Comparison of ENCODE assay signal across 8 mouse cellular contexts in genomic region chr2:5950766-5951595, GRCm38 (mm10). TPM values are rescaled to one million over a fixed set of nuclear protein-coding genes. Genes with fewer than 3 reads are reported as not detected.
A peak's percentile ranks its signal among the peaks of the same experiment; 100 is the strongest.
DNase-seq lines count a peak whose midpoint lies in the region; ATAC-seq and TF ChIP-seq lines count a peak whose summit lies in the region.

Gene Upf2 (plus strand): TSS chr2:5951469.

- H3K9me3 ChIP-seq in embryonic facial prominence, embryonic 13.5 days = no peaks in the 10 kb centered on the region
- no peaks in the 10 kb centered on the region for H3K9me3 ChIP-seq in limb, embryonic 12.5 days
- no peaks in the 10 kb centered on the region for H3K9me3 ChIP-seq in midbrain, embryonic 15.5 days

- no peaks in the 10 kb centered on the region for H3K27me3 ChIP-seq in embryonic facial prominence, embryonic 13.5 days
- no peaks in the 10 kb centered on the region for H3K27me3 ChIP-seq in kidney, adult 2 months (replicated peaks; ENCODE audit: control insufficient read depth, insufficient read depth, low read length)
- no peaks in the 10 kb centered on the region for H3K27me3 ChIP-seq in limb, embryonic 12.5 days
- no peaks in the 10 kb centered on the region for H3K27me3 ChIP-seq in midbrain, embryonic 15.5 days (replicated peaks)
- no peaks in the 10 kb centered on the region for H3K27me3 ChIP-seq in spleen, adult 2 months (ENCODE audit: control insufficient read depth, insufficient read depth, low read length)

- peak within 1 kb of the TSS; percentile 90 for H3K27ac ChIP-seq in embryonic facial prominence, embryonic 13.5 days
- H3K27ac ChIP-seq in kidney, adult 2 months (ENCODE audit: insufficient read depth, low read depth, low read length) = peak within 1 kb of the TSS; percentile 99
- peak within 1 kb of the TSS; percentile 87 for H3K27ac ChIP-seq in limb, embryonic 12.5 days
- peak within 1 kb of the TSS; percentile 91 for H3K27ac ChIP-seq in midbrain, embryonic 15.5 days
- H3K27ac ChIP-seq in spleen, adult 2 months (ENCODE audit: insufficient read depth, low read length) = peak within 1 kb of the TSS; percentile 97

- TF ChIP-seq POLR2A in kidney, adult 2 months (IDR thresholded peaks at IDR 0.05; ENCODE audit: low read depth, low read length) = peak; percentile 44
- TF ChIP-seq POLR2A in spleen, adult 2 months (IDR thresholded peaks at IDR 0.05; ENCODE audit: low read depth, low read length) = peak; percentile 55

- TF ChIP-seq CTCF in kidney, adult 2 months (conservative IDR thresholded peaks at IDR 0.05; ENCODE audit: insufficient read depth, insufficient read length, low read depth, low read length) = no peak
- TF ChIP-seq CTCF in spleen, adult 2 months (IDR thresholded peaks at IDR 0.05; ENCODE audit: extremely low read depth, insufficient read depth, insufficient read length, insufficient replicate concordance) = 0 out of 2 replicates have a peak, but pooled peaks have one; percentile 0

- peak within 1 kb of the TSS; percentile 98 for H3K4me3 ChIP-seq in embryonic facial prominence, embryonic 13.5 days
- H3K4me3 ChIP-seq in kidney, adult 2 months (ENCODE audit: insufficient read depth, low read depth, low read length) = peak within 1 kb of the TSS; percentile 92
- H3K4me3 ChIP-seq in limb, embryonic 12.5 days (replicated peaks) = peak within 1 kb of the TSS; percentile 97
- H3K4me3 ChIP-seq in midbrain, embryonic 15.5 days = peak within 1 kb of the TSS; percentile 99
- peak within 1 kb of the TSS; percentile 95 for H3K4me3 ChIP-seq in spleen, adult 2 months (ENCODE audit: extremely low read depth, insufficient read depth, insufficient read length)

- WGBS in embryonic facial prominence, embryonic 13.5 days = under 1% methylated on average over 52 of the region's 54 CpGs
- under 1% methylated on average over 50 of the region's 54 CpGs for WGBS in kidney, adult 2 months
- under 1% methylated on average over 46 of the region's 54 CpGs for WGBS in limb, embryonic 12.5 days
- under 1% methylated on average over 36 of the region's 54 CpGs for WGBS in midbrain, embryonic 15.5 days
- under 1% methylated on average over 46 of the region's 54 CpGs for WGBS in spleen, adult 2 months

- H3K4me2 ChIP-seq in embryonic facial prominence, embryonic 13.5 days = peak within 1 kb of the TSS; percentile 79
- H3K4me2 ChIP-seq in limb, embryonic 12.5 days = peak within 1 kb of the TSS; percentile 80
- H3K4me2 ChIP-seq in midbrain, embryonic 15.5 days = peak within 1 kb of the TSS; percentile 90

- ATAC-seq in embryonic facial prominence, embryonic 13.5 days (ENCODE audit: insufficient number of reproducible peaks, insufficient read depth, low FRiP score, low TSS enrichment, low read depth) = peak; percentile 97
- ATAC-seq in limb, embryonic 12.5 days (ENCODE audit: insufficient number of reproducible peaks, insufficient read depth, low FRiP score, low TSS enrichment, low read depth) = peak; percentile 94
- peak; percentile 97 for ATAC-seq in midbrain, embryonic 15.5 days (replicated peaks)

- H3K9ac ChIP-seq in embryonic facial prominence, embryonic 13.5 days = peak within 1 kb of the TSS; percentile 96
- H3K9ac ChIP-seq in limb, embryonic 12.5 days (replicated peaks) = peak within 1 kb of the TSS; percentile 93
- peak within 1 kb of the TSS; percentile 96 for H3K9ac ChIP-seq in midbrain, embryonic 15.5 days

- H3K36me3 ChIP-seq in embryonic facial prominence, embryonic 13.5 days = no peaks in the 10 kb centered on the region
- H3K36me3 ChIP-seq in kidney, adult 2 months (ENCODE audit: control insufficient read depth, insufficient read depth, low read length) = no peaks in the 10 kb centered on the region
- H3K36me3 ChIP-seq in limb, embryonic 12.5 days = no peaks in the 10 kb centered on the region
- H3K36me3 ChIP-seq in midbrain, embryonic 15.5 days (replicated peaks) = no peaks in the 10 kb centered on the region
- no peaks in the 10 kb centered on the region for H3K36me3 ChIP-seq in spleen, adult 2 months (ENCODE audit: control insufficient read depth, insufficient read depth, low read length)

- DNase-seq in 3134 (ENCODE audit: extremely low read depth, insufficient read length, low spot score) = peak; percentile 86
- peak; percentile 94 to 98 for DNase-seq in adrenal gland, postnatal 36 days
- peak; percentile 95 to 97 for DNase-seq in heart, adult 18-20 months
- peak; percentile 98 for DNase-seq in kidney, adult 2 months
- peak; percentile 91 to 96 for DNase-seq in spleen, adult 2 months (ENCODE audit: low read depth in 1 of 2, low spot score in 2 of 2)

- H3K4me1 ChIP-seq in embryonic facial prominence, embryonic 13.5 days = peaks cover 14% of the 10 kb centered on the region
- H3K4me1 ChIP-seq in kidney, adult 2 months (ENCODE audit: control insufficient read depth, insufficient read depth, low read length) = peaks cover 6% of the 10 kb centered on the region; the same call in 1 of the 2 replicates
- H3K4me1 ChIP-seq in limb, embryonic 12.5 days (replicated peaks) = peaks cover 7% of the 10 kb centered on the region
- H3K4me1 ChIP-seq in midbrain, embryonic 15.5 days = peaks cover 14% of the 10 kb centered on the region
- 0 out of 2 replicates have a peak, but pooled peaks cover 4% of the 10 kb centered on the region for H3K4me1 ChIP-seq in spleen, adult 2 months (ENCODE audit: control insufficient read depth, insufficient read depth, insufficient read length)

RNA-seq across cellular contexts. Expression of gene Upf2, which starts in this region (rescaled TPM):
- total RNA-seq in adrenal gland, postnatal 36 days (2021) = 10 to 100 TPM; 22.1 to 24.5 TPM
- polyA plus RNA-seq in embryonic facial prominence, embryonic 13.5 days (2015; fragmentation: Nextera tagmentation; extraction: Ambion mirVana) = 12.8 and 15.6 TPM in 2 replicates
- 10 to 100 TPM; 19.4 to 20.5 TPM for total RNA-seq in heart, adult 18-20 months (2021)
- 2.8 and 4.3 TPM in 2 replicates for polyA plus RNA-seq in kidney, adult 2 months (2012; rRNA removed)
- 14.5 and 15.3 TPM in 2 replicates for polyA plus RNA-seq in limb, embryonic 12.5 days (2016; fragmentation: Nextera tagmentation; extraction: Ambion mirVana)
- polyA plus RNA-seq in midbrain, embryonic 15.5 days (2015; fragmentation: Nextera tagmentation; extraction: Ambion mirVana) = 8.3 and 8.8 TPM in 2 replicates
- polyA plus RNA-seq in spleen, adult 2 months (2012; rRNA removed) = 1.6 and 2.4 TPM in 2 replicates

Comparison
In these comparisons a context has a peak if more than half of its experiments do, and no peak if none do; other contexts are left out.
1. Peak in every context shown above with its lines: DNase-seq, ATAC-seq, H3K4me3 ChIP-seq and H3K27ac ChIP-seq.